Mouse (Mus musculus): ENCODE measurements around the gene Vrk2.

GRCm38 (mm10) chr11:26586367-26587183 lies 7.2 kb downstream of the Vrk2 start:
- TF ChIP-seq CTCF (IDR thresholded peaks at IDR 0.05; ENCODE audit: low read depth, low read length) (no peak), POLR2A (IDR thresholded peaks at IDR 0.05; ENCODE audit: borderline replicate concordance, low read depth, low read length) (no peak)

Measured in bone marrow macrophage, adult 2 months (primary cell).